Mouse (Mus musculus): ENCODE results near the gene Mavs.
"Not testable (repeated sequence)": the region's sequence is repeated elsewhere in the genome, so short reads cannot be mapped to it uniquely, and the experiment has no call there.

The Mavs gene

GRCm38 (mm10) chr2:131213773-131214172, 20.1 kb upstream of the Mavs start:
- DNase-seq = no peak

GRCm38 (mm10) chr2:131215941-131216858, 17.7 kb upstream of the Mavs start:
- DNase-seq = no peak

- no peak for DNase-seq
Measured at GRCm38 (mm10) chr2:131220030-131220429, 13.8 kb upstream of the Mavs start.

- DNase-seq = no peak
Measured at GRCm38 (mm10) chr2:131221853-131222515, 11.9 kb upstream of the Mavs start.

GRCm38 (mm10) chr2:131222562-131222961, 11.3 kb upstream of the Mavs start:
- no peak for DNase-seq

- no peak for DNase-seq
Measured at GRCm38 (mm10) chr2:131223569-131223968, 10.3 kb upstream of the Mavs start.

GRCm38 (mm10) chr2:131225178-131225577, 8.7 kb upstream of the Mavs start:
- no peak for DNase-seq

GRCm38 (mm10) chr2:131226669-131227068, 7.2 kb upstream of the Mavs start:
- not testable (repeated sequence) for DNase-seq

- no peak for DNase-seq
Measured at GRCm38 (mm10) chr2:131227243-131227642, 6.6 kb upstream of the Mavs start.

- no peak for DNase-seq
Measured at GRCm38 (mm10) chr2:131232558-131232957, 1.3 kb upstream of the Mavs start.

- DNase-seq = no peak
Measured at GRCm38 (mm10) chr2:131234127-131234650, 326 bp downstream of the Mavs start.

- no peak for DNase-seq
Measured at GRCm38 (mm10) chr2:131234970-131235635, 1.2 kb downstream of the Mavs start.

GRCm38 (mm10) chr2:131242180-131242579, 8.3 kb downstream of the Mavs start:
- DNase-seq = no peak

GRCm38 (mm10) chr2:131242929-131243328, 9.1 kb downstream of the Mavs start:
- DNase-seq = no peak

- DNase-seq = no peak
Measured at GRCm38 (mm10) chr2:131253681-131254328, 19.9 kb downstream of the Mavs start.

- no peak for DNase-seq
Measured at GRCm38 (mm10) chr2:131254329-131254713, 20.5 kb downstream of the Mavs start.

- no peak for DNase-seq
Measured at GRCm38 (mm10) chr2:131255738-131256137, 21.9 kb downstream of the Mavs start.

GRCm38 (mm10) chr2:131258693-131259092, 24.8 kb downstream of the Mavs start:
- no peak for DNase-seq

- no peak for DNase-seq
Measured at GRCm38 (mm10) chr2:131260544-131261307, 26.9 kb downstream of the Mavs start.

GRCm38 (mm10) chr2:131261481-131262212, 27.8 kb downstream of the Mavs start:
- DNase-seq = no peak

- DNase-seq = peak; percentile 96
Measured at GRCm38 (mm10) chr2:131262213-131262672, 28.4 kb downstream of the Mavs start, which contains the start of gene Pank2. TSS of gene Pank2 (plus strand) at chr2:131262495.
